Mouse (Mus musculus) megakaryocyte, embryonic 14.5 days (primary cell): ENCODE measurements at regions not wholly inside any gene's neighbourhood (a gene's known extent, or its start where the extent isn't known, plus 50 kb on each side); places are given as distances from the start of the nearest gene placed in this dataset.

Experiments used
- FLI1 ChIP-seq: IDR thresholded peaks from 2 replicates; pipeline ENCODE4 v1.6.1; 2012; ENCODE audit warnings: low read length, inconsistent platforms, mixed read lengths
- GATA1 ChIP-seq: IDR thresholded peaks from 3 replicates; pipeline ENCODE4 v1.6.1; 2012; ENCODE audit warnings: mixed read lengths, low read length, inconsistent platforms, borderline replicate concordance

DNA sequence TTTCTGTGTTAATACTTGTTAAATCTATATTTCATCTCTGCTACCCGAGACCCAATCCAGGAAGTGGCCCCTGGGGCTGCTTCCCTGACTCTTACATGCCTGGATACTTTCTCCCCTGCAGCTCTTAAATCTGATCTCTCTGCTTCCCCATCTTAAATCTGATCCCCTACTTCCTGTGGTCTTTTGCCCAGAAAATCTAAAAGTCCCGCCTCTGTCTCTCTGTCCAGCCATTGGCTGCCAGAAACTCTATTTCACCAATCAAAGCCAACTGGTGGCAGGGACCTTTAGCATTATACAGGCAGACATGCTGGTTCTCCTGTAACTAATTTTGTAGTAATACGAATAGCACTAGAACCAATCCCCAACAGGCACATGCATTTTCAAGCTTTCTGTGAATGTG is 59.0 kb upstream of the Ccdc91 start:
- TF ChIP-seq GATA1 (no peak), FLI1 (no peak)
